Mouse (Mus musculus) stomach, postnatal 0 days (tissue): ENCODE measurements around the gene Teddm1b.

Source experiments
- CTCF ChIP-seq: IDR thresholded peaks from 2 replicates; pipeline ENCODE4 v1.5.1; 2016; ENCODE audit warnings: antibody characterized with exemption, low read depth, mild to moderate bottlenecking, moderate library complexity
- EP300 ChIP-seq: optimal IDR thresholded peaks from 2 replicates; pipeline ENCODE3; 2016; ENCODE audit warnings: antibody characterized with exemption

GRCm38 (mm10) chr1:153922571-153923021 lies 48.5 kb downstream of the Teddm1b start:
- TF ChIP-seq EP300: no peak
- TF ChIP-seq CTCF: no peak
